Mouse (Mus musculus) left cerebral cortex, adult 2 months (tissue): Measurements from ENCODE around the gene C8g. TPM values are rescaled to one million over a fixed set of nuclear protein-coding genes. Genes with fewer than 3 reads are reported as not detected.

Experiments
- DNase-seq, 2 experiments: peaks; one replicate each; pipeline ENCODE4 v3.0.0; 2021 to 2022; ENCODE audit warnings: low spot score in 2 of 2, mixed read lengths in 1 of 2; ENCODE audit errors: extremely low spot score in 1 of 2
- H3K27ac ChIP-seq: fragments of 200-600 bp; 2 replicates; pipeline ENCODE4 v1.8.1; 2022
- H3K4me3 ChIP-seq: fragments of 200-600 bp; 2 replicates; pipeline ENCODE4 v1.8.1; 2022
- CTCF ChIP-seq: fragments of 200-600 bp; IDR thresholded peaks from 2 replicates; pipeline ENCODE4 v1.8.1; 2022; ENCODE audit warnings: antibody characterized with exemption, mild to moderate bottlenecking, moderate library complexity
- intact Hi-C: fragments of 180-260 bp; cut with DNase I; formaldehyde crosslinking; loops from one replicate; pipeline ENCODE4 v1.15.1; 2025
- total RNA-seq, 2 experiments: library from RNA; stranded (reverse); gene quantifications; 2 replicates each; pipeline ENCODE4 v1.2.3; 2021

The C8g gene
- total RNA-seq, 2 experiments from 2014 or later = 1.4 to 1.5 TPM

GRCm38 (mm10) chr2:25461407-25461806 lies 40.1 kb downstream of the C8g start:
- DNase-seq = no peak
- intact Hi-C loops = loop anchor here (2.0 kb wide), 2 partner anchors 33 to 39 kb away; partner anchors contain the start of genes Abca2, C8g and Fbxw5
- Histone ChIP-seq H3K27ac (peak overlapping the region; percentile 88), H3K4me3 (peak overlapping the region; percentile 93)
- TF ChIP-seq CTCF = no peak

GRCm38 (mm10) chr2:25460551-25461309 lies 40.8 kb downstream of the C8g start, which contains the start of gene Paxx:
TSS of gene Paxx (minus strand) at chr2:25461094.
- intact Hi-C loops = loop anchor here (2.0 kb wide), 2 partner anchors 32 to 40 kb away; partner anchors contain the start of genes Abca2, C8g and Fbxw5
- no peak for TF ChIP-seq CTCF
- Histone ChIP-seq H3K27ac (peak within 1 kb of the TSS; percentile 98), H3K4me3 (peak within 1 kb of the TSS; percentile 93)
- DNase-seq = peak; percentile 88 to 91

GRCm38 (mm10) chr2:25460135-25460534 lies 41.4 kb downstream of the C8g start:
- intact Hi-C loops = loop anchor here (2.0 kb wide), 2 partner anchors 31 to 41 kb away; partner anchors contain the start of genes Abca2, C8g and Fbxw5
- H3K27ac ChIP-seq = peak overlapping the region; percentile 98
- H3K4me3 ChIP-seq = peak overlapping the region; percentile 93
- no peak for TF ChIP-seq CTCF
- peak in 1 of 2 experiments; percentile 26 for DNase-seq

GRCm38 (mm10) chr2:25458911-25459310 lies 42.6 kb downstream of the C8g start:
- DNase-seq = no peak
- intact Hi-C loops = no loop called here
- no peak for TF ChIP-seq CTCF
- Histone ChIP-seq H3K4me3 (no peak overlapping the region), H3K27ac (no peak overlapping the region)

GRCm38 (mm10) chr2:25457022-25457896 lies 44.3 kb downstream of the C8g start:
- DNase-seq = no peak
- no peak overlapping the region for H3K27ac ChIP-seq
- no peak overlapping the region for H3K4me3 ChIP-seq
- TF ChIP-seq CTCF = no peak
- intact Hi-C loops = no loop called here

GRCm38 (mm10) chr2:25456205-25456953 lies 45.1 kb downstream of the C8g start, which contains the start of gene Clic3:
TSS of gene Clic3 (plus strand) at chr2:25456838.
- Histone ChIP-seq H3K4me3 (no peak within 1 kb of the TSS), H3K27ac (no peak within 1 kb of the TSS)
- TF ChIP-seq CTCF = no peak
- DNase-seq = no peak
- intact Hi-C loops = no loop called here

- intact Hi-C loops = no loop called here
- Histone ChIP-seq H3K27ac (no peak overlapping the region), H3K4me3 (no peak overlapping the region)
- no peak for DNase-seq
- TF ChIP-seq CTCF = no peak
Measured at GRCm38 (mm10) chr2:25452951-25453350, 48.6 kb downstream of the C8g start.

GRCm38 (mm10) chr2:25450853-25451647 lies 50.5 kb downstream of the C8g start:
- TF ChIP-seq CTCF = no peak
- H3K4me3 ChIP-seq = no peak overlapping the region
- no peak for DNase-seq
- intact Hi-C loops = loop anchor here (2.0 kb wide), 1 partner anchor 20 kb away; no protein-coding TSS in a partner anchor
- H3K27ac ChIP-seq = no peak overlapping the region

Other genes with a start within 250 kb of the C8g start
- 10 to 100 TPM; 35.6 to 41.6 TPM for gene Tmem203, start 246.3 kb downstream of the C8g start, total RNA-seq
- 10 to 100 TPM; 20.9 to 21.8 TPM for gene Tprn, start 239.1 kb downstream of the C8g start, total RNA-seq
- gene Ssna1, start 229.3 kb downstream of the C8g start, total RNA-seq = 10 to 100 TPM; 65.6 to 65.9 TPM
- gene Anapc2, start 229.2 kb downstream of the C8g start, total RNA-seq = 10 to 100 TPM; 87.1 to 90.3 TPM
- not detected for gene Tmem210, start 213.6 kb downstream of the C8g start, total RNA-seq
- not detected for gene Lrrc26, start 211.8 kb downstream of the C8g start, total RNA-seq
- gene Grin1, start 182.5 kb downstream of the C8g start, total RNA-seq = 100 to 1,000 TPM; 452 to 457 TPM
- 10 to 100 TPM; 56.0 to 62.4 TPM for gene Man1b1, start 169.4 kb downstream of the C8g start, total RNA-seq
- 10 to 100 TPM; 32.2 to 33.9 TPM for gene Dpp7, start 145.4 kb downstream of the C8g start, total RNA-seq
- gene Uap1l1, start 136.0 kb downstream of the C8g start, total RNA-seq = 10 to 100 TPM; 15.8 to 24.9 TPM
- 1 to 10 TPM; 2.1 to 2.7 TPM for gene Sapcd2, start 129.4 kb downstream of the C8g start, total RNA-seq
- gene Entpd2, start 105.8 kb downstream of the C8g start, total RNA-seq = 10 to 100 TPM; 11.5 to 13.1 TPM
- gene Npdc1, start 102.4 kb downstream of the C8g start, total RNA-seq = 100 to 1,000 TPM; 337 to 366 TPM
- under 1 TPM in 1 of 2 experiments, not detected in 1; 0.43 TPM for gene Fut7, start 78.5 kb downstream of the C8g start, total RNA-seq
- 100 to 1,000 TPM; 160 to 168 TPM for gene Abca2, start 73.0 kb downstream of the C8g start, total RNA-seq
- gene Clic3, start 44.9 kb downstream of the C8g start, total RNA-seq = not detected
- 10 to 100 TPM; 65.9 to 75.3 TPM for gene Paxx, start 40.6 kb downstream of the C8g start, total RNA-seq
- 1,000 to 10,000 TPM; 1,632 to 2,529 TPM for gene Ptgds, start 31.7 kb downstream of the C8g start, total RNA-seq
- gene Lcn12, start 7.8 kb downstream of the C8g start, total RNA-seq = not detected
- 100 to 1,000 TPM; 120 to 122 TPM for gene Fbxw5, start 969 bp downstream of the C8g start, total RNA-seq
- 10 to 100 TPM; 10.4 to 11.0 TPM for gene Traf2, start 45.2 kb upstream of the C8g start, total RNA-seq
- 100 to 1,000 TPM; 190 to 202 TPM for gene Edf1, start 56.1 kb upstream of the C8g start, total RNA-seq
- gene Mamdc4, start 73.1 kb upstream of the C8g start, total RNA-seq = 1 to 10 TPM; 1.8 to 2.6 TPM
- gene Phpt1, start 73.5 kb upstream of the C8g start, total RNA-seq = 10 to 100 TPM; 64.0 to 70.5 TPM
- gene Ajm1, start 80.0 kb upstream of the C8g start, total RNA-seq = 100 to 1,000 TPM; 102 to 104 TPM
- gene Rabl6, start 106.8 kb upstream of the C8g start, total RNA-seq = 100 to 1,000 TPM; 157 to 163 TPM
- not detected for gene Ccdc183, start 116.0 kb upstream of the C8g start, total RNA-seq
- gene Tmem141, start 120.3 kb upstream of the C8g start, total RNA-seq = 10 to 100 TPM; 21.6 to 22.3 TPM
- gene Fcna, start 126.3 kb upstream of the C8g start, total RNA-seq = under 1 TPM; 0.25 to 0.70 TPM
- not detected for gene Lcn8, start 151.4 kb upstream of the C8g start, total RNA-seq
- gene Lcn5, start 156.2 kb upstream of the C8g start, total RNA-seq = not detected
- not detected for gene Lcn6, start 175.1 kb upstream of the C8g start, total RNA-seq
- not detected for gene Lcn10, start 181.0 kb upstream of the C8g start, total RNA-seq
- not detected for gene Obp2a, start 198.3 kb upstream of the C8g start, total RNA-seq
- 10 to 100 TPM; 82.6 to 89.9 TPM for gene Bmyc, start 205.0 kb upstream of the C8g start, total RNA-seq
- under 1 TPM in 1 of 2 experiments, not detected in 1; 0.50 TPM for gene Obp2b, start 235.3 kb upstream of the C8g start, total RNA-seq